Mouse (Mus musculus) left cerebral cortex, postnatal 4 days (tissue): ENCODE data around the gene Apold1. TPM values are rescaled to one million over a fixed set of nuclear protein-coding genes. Genes with fewer than 3 reads are reported as not detected.

ENCODE experiments used
- DNase-seq: peaks from one replicate; pipeline ENCODE4 v3.0.0-alpha.2; 2022
- intact Hi-C: fragments of 180-260 bp; cut with DNase I; formaldehyde crosslinking; loops from one replicate; pipeline ENCODE4 v1.15.1; 2025
- total RNA-seq, 2 experiments: library from RNA; stranded (reverse); gene quantifications; 2 replicates each; pipeline ENCODE4 v1.2.3; 2021

Gene Apold1
- 1 to 10 TPM; 4.2 to 4.3 TPM for total RNA-seq

DNA sequence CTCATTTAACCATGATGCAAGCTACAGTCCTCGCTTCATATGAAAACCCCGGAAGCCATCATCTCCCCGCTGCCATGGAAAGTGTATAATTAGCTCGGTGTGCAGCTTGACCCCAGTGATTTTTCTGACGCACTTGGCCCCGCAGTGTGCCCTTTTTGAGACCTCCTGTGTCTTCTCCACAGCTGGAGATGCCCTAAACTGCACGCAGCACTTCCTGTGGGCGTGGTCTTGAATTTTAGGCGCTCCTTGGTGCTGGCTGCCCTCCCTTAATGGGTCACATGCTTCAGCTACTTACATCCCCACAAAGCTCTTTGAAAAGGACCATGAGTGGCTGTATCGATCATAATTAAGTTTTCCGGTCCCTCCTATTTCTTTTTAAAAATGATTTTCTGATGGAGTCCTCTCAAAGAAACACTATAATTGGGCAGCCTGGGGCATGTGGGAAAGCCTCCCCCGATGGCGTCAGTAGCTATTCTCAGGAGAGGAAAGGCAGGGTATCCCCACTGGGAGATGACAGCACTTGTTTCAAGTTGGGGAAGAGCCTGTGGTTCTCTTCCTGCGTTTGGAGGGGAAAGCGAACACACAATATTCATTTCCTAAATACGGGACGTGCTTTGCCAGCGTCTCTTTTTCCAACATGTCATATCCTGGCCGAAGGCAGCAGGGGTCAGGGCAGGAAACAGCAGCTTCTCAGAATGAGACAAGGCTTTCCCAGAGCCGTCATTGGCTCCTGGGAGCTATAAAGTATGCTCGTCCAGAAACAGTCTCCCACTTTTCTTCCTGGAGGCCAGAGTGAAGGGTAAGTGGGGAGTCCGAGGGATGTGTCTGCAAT lies at the start of gene Apold1:
Gene Apold1 (plus strand): TSS at position 488 of the 832 bp plus-strand sequence.
- intact Hi-C loops: no loop called here
- no peak for DNase-seq

DNA sequence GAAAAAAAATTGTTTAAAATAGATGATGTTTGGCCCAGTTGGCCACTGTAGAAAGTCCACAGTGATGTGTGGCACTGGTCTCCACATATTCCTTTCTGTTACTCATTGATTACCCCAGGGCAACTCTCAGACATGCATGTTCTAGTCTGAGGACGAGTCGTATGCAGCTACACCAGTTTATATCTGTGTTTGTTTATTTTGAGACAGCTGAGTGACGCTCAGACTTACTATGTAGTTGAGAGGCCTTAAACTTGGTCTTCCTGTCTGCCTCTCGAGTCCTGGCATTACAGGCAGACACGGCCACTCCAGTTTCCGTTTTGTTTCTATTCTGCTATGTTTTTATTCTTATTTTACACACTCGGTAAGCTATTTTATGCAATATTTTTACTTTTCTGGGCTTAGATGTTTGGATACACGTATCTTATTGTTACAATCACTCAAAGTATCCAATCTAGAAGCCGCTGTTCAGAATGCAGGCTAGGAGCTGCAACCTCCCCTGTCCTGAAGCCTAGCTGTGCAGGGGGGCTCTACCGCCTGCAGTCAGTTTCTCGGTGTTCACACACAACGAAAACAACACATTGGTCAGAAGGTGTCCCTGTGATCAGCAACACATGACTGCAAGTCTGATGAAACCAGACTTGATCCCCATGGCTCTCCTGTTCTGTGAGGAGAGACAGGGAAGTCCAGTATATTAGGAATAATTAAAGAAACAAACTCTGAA lies 48.9 kb upstream of the Apold1 start:
- intact Hi-C loops: no loop called here
- DNase-seq: no peak

DNA sequence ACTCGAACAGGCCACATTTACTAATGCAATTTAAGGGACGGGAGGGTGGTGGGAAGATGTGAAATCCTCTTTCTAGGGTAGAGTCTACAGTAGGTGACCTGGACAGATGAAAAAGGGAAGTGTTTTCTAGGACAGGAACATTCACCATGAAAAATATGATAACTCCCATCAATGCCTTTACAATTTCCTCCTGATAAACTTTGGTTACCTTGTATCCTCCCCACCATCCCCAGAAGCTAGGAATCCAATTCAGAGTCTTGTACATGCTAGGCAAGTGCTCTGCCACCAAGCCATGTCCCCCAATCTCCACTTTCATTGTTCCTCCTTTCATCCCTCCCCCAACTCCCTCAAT lies 48.3 kb upstream of the Apold1 start:
- intact Hi-C loops: no loop called here

DNA sequence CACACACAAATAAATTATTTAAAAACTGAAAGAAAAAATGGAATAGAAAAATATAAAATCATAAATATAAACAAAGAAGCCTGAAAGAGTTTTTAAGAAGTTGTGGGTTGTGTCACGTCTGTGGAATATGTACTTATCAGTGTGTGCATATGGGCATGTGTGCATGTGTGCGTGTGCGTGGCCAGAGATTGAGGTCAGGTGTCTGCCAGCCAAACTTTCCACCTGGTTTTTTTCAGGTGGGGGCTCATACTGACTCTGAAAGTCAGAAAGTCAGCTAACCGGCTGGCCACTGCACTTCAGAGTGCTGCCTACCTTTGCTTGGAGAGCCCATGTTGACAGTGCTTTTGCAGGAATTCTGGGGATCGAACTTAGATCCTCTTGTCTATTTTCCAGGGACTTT lies 47.2 kb upstream of the Apold1 start:
- intact Hi-C loops: no loop called here
- no peak for DNase-seq

More for the DNA sequence above, 48.3 kb upstream of the Apold1 start:
- no peak for DNase-seq

DNA sequence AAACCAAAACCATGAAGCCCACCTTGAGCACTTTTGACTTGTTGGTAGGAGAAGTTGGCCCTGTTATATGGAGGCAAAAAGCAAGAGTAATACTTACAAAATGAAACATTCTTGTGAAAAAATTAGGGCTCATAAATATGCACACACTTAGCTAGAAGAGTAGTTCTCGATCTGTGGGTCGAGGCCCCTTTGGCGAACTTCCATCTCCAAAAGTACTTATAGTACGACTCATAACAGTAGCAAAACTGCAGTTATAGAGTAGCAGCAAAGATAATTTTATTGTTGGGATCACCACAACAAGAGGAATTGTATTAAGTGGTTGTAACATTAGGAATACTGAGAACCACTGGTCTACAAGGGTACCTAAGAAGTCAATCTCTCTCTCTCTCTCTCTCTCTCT lies 41.7 kb upstream of the Apold1 start:
- intact Hi-C loops: loop anchor here (10.0 kb wide), 1 partner anchor 285 kb away; no protein-coding TSS in a partner anchor
- DNase-seq: no peak

DNA sequence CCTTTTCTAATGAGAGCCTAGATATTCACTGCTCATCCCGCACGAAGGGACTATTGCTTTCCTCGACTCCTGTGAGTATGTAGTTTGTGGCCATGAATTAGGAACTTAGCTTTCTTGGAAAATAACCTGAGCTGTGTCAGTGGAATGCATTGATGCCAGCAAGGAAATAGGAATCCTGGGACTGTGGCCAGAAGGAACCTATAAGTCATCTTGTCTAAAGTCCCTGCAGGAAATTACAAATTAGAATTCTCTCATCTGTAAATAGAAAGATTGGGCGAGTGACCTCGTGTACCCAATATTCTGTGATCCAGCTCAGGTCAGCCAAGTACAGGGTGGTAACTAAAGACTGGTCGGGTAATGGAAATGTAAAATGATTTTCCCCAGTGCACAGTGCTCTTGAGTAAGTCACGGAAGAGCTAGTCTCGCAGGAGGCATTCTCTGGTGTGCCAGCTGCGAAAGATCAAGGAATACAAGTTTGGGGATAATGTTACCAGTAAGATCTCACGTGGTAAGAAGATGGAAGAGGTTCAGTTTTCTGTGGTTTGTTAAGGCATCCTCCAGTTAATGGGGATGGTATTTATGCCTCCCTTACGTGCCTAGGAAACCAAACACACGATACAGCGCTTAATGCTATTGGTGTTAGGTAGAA lies 37.6 kb upstream of the Apold1 start:
- intact Hi-C loops: loop anchor here (10.0 kb wide), 1 partner anchor 289 kb away; no protein-coding TSS in a partner anchor
- DNase-seq: no peak

DNA sequence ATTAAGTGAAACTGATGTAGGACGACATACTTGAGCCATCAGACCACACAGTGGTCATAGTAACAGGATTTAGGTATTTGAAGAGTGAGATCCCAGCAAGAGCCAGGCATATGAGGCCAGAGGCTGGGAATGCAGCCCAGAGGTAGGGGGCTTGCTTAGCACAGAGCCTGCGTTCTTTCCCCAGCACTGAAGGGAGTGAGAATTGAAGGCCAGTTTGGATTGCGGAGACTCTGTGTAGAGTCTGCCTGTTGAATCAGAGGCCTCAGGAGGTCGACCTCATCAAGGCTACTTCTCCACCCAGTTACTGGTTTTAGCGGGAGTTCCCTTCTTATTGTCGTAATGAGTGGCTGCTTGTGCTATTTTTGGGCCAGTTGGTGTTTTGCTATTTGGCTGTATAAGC lies 35.5 kb upstream of the Apold1 start:
- no peak for DNase-seq
- intact Hi-C loops: loop anchor here (10.0 kb wide), 1 partner anchor 291 kb away; no protein-coding TSS in a partner anchor

DNA sequence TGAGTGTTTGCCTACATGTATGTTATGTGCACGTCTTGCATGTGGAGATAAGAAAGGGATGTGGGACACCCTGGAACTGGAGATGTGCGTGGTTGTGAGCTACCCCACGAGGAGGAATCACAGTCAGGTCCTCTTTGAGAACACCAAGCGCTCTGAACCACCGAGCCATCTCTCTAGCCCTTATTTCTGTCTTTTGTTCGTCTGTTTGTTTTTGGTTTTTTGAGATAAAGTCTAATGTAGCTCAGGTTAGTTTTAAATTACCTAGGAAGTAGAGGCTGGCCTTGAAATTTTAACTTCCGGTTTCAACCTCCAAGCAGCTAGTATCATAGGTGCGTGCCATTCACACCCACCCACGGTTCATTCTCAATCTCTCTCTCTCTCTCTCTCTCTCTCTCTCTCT lies 34.7 kb upstream of the Apold1 start:
- intact Hi-C loops: loop anchor here (10.0 kb wide), 1 partner anchor 292 kb away; no protein-coding TSS in a partner anchor
- DNase-seq: no peak

DNA sequence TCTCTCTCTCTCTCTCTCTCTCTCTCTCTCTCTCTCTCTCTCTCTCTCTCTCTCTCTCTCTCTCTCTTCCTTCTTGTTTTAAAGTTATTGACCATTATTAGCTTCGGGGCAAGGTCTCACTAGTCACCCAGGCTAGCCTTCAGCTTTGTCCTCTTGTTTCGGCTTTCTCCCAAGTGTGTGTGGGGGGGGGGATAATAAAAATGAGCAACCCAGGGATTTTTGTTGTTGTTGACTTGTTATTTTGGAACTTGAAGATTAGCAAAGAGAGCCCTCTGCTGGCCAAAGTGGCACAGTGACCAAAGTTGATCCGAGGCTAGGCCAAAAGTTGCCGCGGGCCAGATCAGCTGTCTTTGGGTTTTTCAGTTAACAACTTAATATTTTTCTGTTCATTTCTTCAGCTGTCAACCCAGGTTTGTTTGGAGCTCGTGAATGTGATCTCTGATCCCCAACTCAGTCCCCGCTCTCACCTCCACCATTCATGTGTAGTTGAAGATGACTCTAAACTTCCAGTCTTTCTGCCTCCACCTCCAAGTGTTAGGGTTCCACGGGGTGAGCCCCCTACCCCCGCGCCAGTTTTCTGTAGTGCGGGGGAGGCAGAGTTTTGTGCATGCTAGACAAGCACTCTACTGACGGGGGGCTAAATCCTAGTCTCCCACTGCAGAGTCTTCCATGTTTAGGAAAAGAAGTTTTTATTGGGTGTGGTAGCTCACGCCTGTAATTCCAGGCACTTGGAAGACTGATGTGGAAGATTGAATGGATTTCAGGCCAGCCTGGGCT lies 34.0 kb upstream of the Apold1 start:
- intact Hi-C loops: loop anchor here (10.0 kb wide), 1 partner anchor 293 kb away; no protein-coding TSS in a partner anchor
- DNase-seq: peak; percentile 60

DNA sequence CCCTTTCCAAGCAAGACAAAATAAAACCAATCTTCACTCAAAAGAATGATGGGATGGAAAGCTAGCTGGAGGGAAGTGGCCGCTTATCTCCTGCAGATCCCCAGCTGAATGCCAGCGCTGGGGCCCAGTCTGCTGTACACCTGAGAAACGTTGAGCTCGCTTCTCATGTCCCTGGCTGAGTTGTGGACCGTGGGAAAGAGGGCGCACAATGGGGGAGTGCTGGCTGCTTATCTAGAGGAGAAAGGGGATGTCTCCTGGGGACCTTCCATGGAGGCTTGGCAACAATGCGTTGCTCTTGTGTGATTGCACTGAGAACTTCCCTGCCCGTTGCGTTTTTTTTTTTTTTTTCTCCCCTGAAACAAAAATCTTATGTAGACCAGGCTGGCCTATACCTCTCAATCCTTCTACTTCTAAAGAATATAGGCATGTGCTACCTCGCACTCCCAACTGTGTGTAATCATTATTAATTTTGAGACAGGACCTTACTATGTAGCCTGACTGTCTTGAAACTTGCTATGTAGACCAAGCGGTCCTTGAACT lies 32.9 kb upstream of the Apold1 start:
- intact Hi-C loops: loop anchor here (10.0 kb wide), 1 partner anchor 294 kb away; no protein-coding TSS in a partner anchor
- DNase-seq: no peak

DNA sequence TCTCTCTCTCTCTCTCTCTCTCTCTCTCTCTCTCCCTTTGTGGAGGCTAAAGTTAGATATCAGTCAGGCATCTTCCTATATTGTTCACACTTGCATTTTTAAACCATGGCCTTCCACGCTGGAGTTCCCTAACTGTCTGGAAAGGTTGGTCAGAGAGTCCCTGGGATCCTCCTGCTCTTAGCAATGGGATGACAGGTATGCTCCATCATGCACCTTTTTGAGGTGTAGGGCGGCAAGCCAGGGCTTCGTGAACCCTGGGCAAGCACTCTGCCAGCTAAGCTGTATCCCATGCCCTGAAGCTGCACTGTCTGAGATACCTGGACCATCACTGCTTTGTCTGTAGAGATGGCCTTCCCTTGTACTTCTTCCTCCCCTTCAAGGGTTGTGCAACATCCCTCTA lies 32.3 kb upstream of the Apold1 start:
- DNase-seq: no peak
- intact Hi-C loops: loop anchor here (10.0 kb wide), 1 partner anchor 294 kb away; no protein-coding TSS in a partner anchor

DNA sequence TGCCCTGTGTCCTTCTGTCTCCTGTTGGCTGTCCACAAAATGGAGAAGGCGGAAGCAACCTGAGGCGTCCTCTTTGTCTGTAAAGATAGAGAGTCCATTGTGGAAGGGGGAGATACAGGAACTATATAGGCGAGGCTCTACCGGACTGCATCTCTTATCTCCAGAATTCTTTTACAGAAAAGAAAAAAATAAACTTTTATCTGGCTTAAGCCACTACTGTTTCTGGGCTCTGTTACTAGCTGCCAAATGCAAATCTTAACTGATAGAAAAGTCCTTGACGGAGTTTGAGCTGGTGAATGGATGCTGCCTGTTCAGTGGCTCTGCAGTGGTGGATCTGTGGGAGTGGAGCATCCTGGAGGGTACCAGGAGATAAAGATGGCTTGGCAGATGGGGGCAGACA lies 30.2 kb upstream of the Apold1 start:
- DNase-seq: no peak
- intact Hi-C loops: no loop called here

DNA sequence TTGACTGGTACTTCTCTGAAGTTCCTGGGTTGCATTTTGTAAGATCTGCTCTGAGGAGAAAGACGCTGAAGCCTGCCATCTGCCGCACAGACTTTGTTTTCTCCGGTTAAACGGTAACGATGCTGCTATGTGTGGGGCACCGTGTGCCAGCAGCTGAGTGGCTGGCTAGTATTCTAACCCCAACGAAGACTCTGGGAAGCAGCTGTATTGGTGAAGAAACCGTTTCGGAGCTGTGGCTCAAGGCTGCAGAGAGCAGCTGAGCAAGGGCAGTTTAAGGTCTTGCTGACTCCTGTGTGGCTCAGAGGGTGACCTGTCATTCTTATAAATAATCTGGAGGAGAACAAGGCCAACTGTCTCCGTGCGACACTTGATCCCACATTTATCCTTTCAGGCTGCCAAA lies 27.5 kb upstream of the Apold1 start:
- DNase-seq: no peak

DNA sequence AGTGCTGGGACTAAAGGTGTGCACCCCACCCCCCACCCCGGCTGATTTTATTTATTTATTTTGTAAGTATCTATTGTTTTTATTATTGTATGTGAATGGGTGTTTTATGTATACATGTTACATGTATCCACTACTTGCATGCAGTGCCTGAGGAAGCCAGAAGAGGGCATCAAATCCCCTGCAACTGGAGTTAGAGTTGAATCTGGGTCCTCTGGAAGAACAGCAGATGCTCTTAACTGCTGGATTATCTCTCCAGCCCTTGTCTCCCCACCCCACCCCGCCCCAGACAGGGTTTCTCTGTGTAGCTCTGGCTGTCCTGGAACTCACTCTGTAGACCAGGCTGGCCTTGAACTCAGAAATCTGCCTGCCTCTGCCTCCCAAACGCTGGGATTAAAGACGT lies 25.1 kb upstream of the Apold1 start:
- DNase-seq: no peak
- intact Hi-C loops: no loop called here

More for the DNA sequence above, 27.5 kb upstream of the Apold1 start:
- intact Hi-C loops: no loop called here

DNA sequence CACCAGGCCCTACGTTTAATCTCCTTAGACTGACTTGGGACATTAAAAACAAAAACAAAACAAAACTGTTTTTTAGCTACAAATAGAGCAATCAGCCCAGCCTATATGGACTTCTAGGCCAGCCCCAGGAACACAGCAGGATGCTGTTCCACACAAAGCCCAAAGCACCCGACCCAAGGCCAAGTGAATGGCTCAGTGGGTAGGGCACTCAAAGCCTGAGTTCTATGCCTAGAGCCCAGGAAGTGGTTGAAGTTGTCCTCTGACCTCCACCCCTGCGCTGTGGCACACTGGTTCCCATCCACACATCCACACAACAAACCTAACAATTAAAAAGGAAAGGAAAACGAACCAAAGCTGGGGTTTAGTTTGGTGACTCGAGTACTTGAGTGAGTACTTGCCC lies 20.2 kb upstream of the Apold1 start:
- intact Hi-C loops: no loop called here

DNA sequence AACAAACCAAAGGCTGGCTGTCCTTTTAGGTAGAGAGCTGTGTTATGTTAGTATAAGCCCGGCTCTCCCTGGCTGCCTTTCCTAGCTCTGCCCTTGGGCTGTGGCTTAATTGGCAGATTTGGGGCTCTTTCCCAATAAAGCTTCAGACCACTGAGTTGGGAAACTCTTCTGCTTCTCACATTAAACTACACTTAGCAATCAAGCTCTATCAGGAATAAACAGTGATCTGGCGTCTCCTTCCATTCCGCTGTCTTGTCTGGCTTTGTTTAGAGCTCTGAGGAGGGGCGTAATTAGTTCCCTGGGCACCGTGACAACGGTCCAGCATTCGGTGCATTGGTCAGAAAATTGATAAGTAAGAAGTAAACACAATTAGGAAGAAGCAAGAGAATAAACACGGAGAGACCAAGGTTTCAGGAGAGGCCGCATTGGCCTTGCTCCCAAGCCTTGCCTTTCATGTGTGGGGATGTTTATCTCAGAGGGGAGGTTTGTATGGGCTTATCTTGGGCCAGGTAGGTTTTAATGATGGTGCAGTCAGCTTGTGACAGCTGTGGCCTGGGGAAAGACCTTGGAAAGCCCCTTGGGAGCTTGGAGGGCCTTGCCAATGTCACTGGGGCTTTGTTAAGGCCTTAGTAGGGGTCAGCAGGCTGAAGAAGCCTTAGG lies 19.5 kb upstream of the Apold1 start:
- intact Hi-C loops: no loop called here
- peak; percentile 13 for DNase-seq

More for the DNA sequence above, 20.2 kb upstream of the Apold1 start:
- no peak for DNase-seq

DNA sequence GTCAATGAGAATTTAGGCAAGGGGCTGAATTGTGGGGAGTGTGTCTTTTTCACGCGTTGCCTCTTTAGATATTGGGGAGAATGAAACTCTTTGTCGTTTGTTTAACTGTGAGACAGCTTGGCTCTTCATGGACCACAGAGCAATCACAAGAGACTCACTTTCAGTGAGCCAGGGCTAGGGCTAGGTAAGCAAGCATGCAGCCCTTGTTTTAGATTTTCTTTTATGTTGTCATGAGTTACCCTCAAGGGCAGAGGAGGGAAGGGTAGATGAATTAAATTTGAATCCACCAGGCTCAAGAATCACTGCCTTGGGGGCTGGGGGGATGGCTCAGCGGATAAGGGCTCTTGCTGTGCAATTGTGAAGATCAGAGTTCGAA lies 19.0 kb upstream of the Apold1 start:
- intact Hi-C loops: no loop called here
- no peak for DNase-seq

DNA sequence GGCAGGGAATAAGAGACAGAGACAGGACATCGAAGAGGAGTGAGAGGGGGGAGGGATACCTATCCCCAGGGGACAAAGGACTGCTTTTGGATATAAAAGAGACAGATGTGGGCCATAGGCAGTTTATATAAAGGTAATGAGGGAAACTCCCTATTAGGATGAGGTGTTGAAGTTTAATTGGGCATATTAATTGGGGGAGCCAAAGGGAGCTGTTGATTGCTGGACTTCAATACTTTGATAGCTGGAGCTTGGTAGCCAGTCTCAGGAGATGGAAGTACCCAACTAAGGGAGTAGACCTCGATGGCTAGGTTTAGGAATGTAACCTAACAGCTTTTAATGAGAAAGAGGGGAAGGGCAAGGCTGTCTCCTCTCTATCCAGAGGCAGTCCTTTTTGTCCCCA lies 17.6 kb upstream of the Apold1 start:
- DNase-seq: no peak
- intact Hi-C loops: no loop called here

DNA sequence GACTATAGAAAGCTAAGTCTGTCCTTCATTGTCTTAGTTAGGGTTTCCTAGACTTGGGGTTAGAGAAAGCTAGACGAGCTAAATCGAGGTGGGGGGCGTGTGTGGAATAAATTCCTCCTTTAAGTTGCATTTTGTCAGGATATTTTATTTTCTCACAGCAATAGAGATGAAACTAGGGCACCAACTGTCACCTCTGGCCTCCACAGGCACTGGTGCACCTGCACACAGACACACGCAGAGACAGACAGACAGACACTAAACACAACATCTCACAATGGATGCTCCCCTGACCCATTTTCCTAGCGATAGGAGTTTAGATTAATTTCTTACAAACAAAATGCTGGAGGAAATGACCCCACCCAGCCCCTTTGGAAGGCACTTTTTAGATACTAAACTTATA lies 14.8 kb upstream of the Apold1 start:
- DNase-seq: no peak
- intact Hi-C loops: no loop called here

DNA sequence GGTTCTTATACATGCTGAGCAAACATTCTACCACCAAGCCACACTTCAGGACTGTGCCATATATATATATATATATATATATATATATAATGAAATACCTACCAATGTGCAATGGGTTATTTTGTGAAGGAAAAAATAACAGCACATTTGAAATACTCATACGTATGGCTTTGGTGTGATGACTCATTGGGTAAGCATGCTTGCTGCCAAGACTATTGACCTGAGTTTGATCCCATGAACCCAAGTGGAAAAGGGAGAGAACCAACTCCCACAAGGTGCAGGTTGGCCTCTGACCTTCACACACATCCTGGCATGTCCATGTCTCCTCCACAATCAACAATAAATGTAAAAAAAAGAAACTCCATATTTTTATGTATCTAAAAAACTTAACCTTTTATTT lies 13.2 kb upstream of the Apold1 start:
- DNase-seq: no peak
- intact Hi-C loops: no loop called here
